Mouse (Mus musculus) small intestine, adult 2 months (tissue): ENCODE results near the gene Trappc12.

Experiments
- CTCF ChIP-seq: fragments of 200-500 bp; IDR thresholded peaks from 2 replicates; pipeline ENCODE4 v1.5.1; 2012; ENCODE audit warnings: low read depth, mild to moderate bottlenecking, control low read depth, inconsistent platforms, low read length, moderate library complexity, mixed read lengths; ENCODE audit not compliant: insufficient replicate concordance, insufficient read length; ENCODE audit errors: extremely low read depth
- POLR2A ChIP-seq: fragments of 200-500 bp; IDR thresholded peaks from 2 replicates; pipeline ENCODE4 v1.6.1; 2012; ENCODE audit warnings: low read depth, mild to moderate bottlenecking, control low read depth, inconsistent platforms, low read length, moderate library complexity

- TF ChIP-seq CTCF (no peak), POLR2A (no peak)
Observed at GRCm38 (mm10) chr12:28688996-28689395, 61.3 kb downstream of the Trappc12 start.
